Mouse (Mus musculus): Measurements from ENCODE around the gene Dhx38.

Gene Dhx38

DNA sequence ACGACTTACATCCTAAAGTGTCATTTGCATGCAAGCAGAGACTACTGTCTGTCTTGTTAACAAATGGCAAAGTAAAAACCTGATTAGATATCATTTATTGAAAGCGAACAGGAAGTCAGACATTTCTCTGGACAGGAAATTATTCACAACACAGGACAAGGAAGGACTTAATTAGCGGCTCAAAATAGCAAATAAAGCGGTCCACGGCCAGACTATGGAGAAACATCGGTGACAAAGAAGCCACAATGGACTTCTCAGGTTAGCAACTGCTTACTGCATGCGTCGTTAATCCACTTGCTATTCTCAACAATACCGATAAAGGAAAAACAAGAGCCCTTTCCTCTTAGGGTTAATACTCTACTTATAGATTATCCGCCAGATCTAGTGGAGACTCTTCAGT, 895 bp downstream of the Dhx38 start:
- in situ Hi-C loops (cut with MboI; ENCODE audit: low pct_unique_long_range_greater_than_20kb in 1 of 2, low sequenced_read_pairs in 2 of 2, unreplicated experiment in 1 of 2), result no loop called here

DNA sequence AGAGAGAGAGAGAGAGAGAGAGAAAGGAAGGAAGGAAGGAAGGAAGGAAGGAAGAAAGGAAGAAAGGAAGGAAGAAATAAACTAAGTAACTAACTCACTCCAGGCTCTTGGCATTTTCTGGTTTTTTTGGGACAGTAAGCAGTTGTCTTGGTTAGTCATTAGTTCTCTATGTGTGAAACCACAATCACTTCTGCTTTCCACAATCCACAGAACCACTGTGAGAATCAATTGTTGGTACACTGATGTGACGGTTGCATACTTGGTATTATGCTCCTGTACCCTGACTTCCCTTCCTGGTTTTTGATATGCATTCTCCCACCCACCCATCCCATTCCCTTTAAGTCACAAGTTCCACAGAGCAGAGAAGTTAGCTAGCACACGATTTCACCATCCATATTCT, 1.8 kb downstream of the Dhx38 start:
- in situ Hi-C loops (cut with MboI; ENCODE audit: low pct_unique_long_range_greater_than_20kb in 1 of 2, low sequenced_read_pairs in 2 of 2, unreplicated experiment in 1 of 2), result no loop called here

DNA sequence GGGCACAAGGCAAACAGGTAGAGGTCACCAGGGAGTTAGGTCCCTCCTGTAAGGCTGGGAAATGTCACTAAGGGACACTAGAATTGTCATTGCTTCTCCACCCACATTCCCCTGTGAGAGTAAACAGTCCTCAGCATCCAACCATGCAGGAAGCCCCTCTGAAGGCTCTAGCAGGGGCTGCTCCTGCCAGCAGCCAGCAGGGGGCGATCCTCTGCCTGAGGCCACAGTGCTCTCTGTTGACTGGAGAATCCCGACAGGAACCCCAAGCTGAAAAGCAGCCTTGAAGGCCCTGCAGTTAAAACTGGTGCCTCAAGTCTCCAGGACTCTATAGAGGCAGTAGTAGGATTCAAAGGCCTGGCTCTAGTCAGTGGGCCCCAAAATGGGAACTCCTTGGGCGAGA, 14.0 kb downstream of the Dhx38 start:
- in situ Hi-C loops (cut with MboI; ENCODE audit: low pct_unique_long_range_greater_than_20kb in 1 of 2, low sequenced_read_pairs in 2 of 2, unreplicated experiment in 1 of 2), result no loop called here

DNA sequence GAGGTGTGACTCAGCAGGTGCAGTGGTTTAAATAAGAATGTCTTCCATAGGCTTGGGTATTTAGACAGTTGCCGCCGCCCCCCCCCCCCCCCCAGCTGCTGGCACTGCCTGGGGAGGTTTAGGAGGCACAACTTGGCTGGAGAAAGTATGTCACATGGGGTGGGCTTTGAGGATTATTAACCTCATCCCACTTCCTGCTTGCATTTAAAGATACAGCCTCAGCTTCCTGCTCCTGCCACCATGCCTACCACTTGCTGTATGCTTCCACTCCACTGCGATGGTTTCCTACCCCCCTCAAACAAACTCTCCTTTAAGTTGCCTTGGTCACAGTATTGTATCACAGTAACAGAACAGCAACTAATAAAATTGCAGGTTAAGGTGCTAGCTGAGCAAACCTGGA, 21.6 kb downstream of the Dhx38 start:
- in situ Hi-C loops (cut with MboI; ENCODE audit: low pct_unique_long_range_greater_than_20kb in 1 of 2, low sequenced_read_pairs in 2 of 2, unreplicated experiment in 1 of 2), result no loop called here

DNA sequence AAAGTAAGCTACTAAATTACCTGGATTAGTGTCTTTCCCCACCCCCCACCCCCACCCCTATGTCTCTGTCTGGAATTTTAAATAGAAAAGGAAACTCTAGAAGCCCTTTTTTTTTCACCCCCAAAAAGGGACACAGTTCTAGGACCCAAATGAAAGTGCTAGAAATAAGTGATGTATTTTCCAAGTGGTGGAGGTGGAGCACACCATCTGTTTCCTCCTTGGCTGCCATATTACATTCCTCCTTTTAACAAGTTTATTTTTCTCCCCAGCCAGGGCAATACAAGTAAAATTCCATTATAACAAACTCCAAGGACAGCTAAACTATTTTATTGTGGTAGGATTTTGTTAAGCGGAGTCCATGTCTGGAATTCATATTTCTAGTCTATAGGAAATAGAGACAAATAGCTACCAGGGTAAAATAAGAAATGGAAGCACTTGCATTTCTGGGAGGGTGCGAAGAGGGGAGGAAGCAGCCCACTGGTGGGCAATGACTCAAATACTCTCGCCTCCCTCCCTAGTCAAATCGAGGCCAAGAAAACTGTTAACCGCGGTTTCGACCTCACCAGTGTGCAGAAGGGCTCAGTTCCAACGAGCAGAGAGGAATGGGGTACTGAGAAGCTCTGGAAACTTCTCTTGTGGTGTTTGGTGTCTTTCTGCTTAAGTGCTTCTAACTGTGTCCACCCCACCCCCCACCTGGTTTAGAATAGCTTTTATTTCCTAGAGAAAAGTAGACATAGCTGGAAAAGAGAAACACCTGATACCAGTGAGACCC, 22.7 kb downstream of the Dhx38 start:
- in situ Hi-C loops (cut with MboI; ENCODE audit: low pct_unique_long_range_greater_than_20kb in 1 of 2, low sequenced_read_pairs in 2 of 2, unreplicated experiment in 1 of 2), result no loop called here

DNA sequence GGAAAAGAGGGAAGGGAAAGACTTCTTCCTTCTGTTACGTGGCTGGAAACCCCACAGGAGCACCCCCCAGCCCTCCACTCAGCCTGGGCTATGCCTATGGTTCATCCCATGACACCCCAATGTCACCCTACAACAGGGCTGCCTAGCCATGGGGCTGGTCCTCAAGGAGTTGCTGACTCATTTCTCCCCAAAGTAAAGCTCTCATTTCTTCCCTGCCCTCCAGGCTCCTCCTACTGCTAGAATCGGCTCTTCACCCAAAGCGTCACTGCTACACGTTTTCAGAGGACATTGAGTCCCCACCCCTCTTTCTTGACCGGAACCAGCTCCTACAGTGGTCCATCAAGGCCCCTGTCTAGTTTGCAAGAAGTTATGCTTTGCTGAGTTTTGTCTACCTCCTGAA, 23.5 kb downstream of the Dhx38 start:
- in situ Hi-C loops (cut with MboI; ENCODE audit: low pct_unique_long_range_greater_than_20kb in 1 of 2, low sequenced_read_pairs in 2 of 2, unreplicated experiment in 1 of 2), result no loop called here

DNA sequence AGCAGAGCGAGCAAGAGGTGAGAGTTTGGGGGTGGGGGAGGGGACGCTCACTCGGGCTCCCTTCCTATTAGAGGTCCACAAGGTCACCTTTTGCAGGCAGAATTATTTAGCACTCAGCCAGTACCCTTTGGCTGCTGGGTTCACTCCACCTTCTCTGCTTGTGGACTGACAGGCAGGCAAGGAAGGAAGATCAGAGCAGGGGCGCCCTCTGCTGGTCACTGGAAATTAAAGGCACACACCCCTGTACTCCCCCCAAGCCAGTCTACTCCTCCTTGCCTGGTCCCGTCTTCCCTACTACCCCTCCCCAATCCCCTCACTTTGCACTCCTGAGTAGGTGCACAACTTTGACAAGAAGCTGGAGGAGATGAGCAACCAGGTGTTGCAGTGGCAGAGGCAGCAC, 29.0 kb downstream of the Dhx38 start:
- in situ Hi-C loops (cut with MboI; ENCODE audit: low pct_unique_long_range_greater_than_20kb in 1 of 2, low sequenced_read_pairs in 2 of 2, unreplicated experiment in 1 of 2), result no loop called here

DNA sequence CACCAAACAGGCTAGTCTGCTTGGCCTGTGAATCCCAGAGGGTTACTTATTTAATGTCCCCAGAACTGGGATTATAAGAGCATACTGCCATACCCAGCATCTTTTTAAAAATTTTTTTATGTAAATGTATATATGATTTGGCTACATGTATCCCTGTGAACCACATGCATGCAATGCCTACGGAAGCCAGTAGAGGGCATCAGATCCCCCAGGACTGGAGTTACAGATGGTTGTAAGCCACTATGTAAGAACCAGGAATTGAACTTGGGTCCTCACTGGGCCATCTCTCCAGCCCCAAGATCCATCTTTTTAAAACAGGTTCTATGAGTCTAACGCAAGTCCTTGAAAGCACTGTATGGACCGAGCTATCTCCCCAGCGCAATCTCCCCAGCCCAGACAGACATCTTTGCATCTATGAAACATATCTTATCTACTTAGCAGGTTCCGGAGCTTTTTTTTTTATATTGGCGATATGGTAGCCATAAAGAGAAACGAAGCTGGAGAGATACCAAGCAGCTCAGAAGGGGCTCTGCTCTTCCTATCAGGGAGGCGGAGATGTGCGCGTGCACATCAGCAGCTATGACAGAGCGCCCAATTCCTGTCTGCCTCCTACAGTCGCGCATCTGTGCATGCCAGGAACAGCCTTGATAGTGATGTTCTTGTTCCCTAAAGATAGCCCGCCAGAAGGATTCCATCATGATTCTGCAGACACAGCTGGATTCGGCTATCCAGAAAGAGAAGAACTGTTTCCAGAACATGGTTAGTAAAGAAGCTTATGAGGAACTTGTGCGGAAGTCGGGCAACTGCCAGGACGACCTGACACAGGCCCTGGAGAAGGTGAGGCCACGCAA, 30.3 kb downstream of the Dhx38 start:
- in situ Hi-C loops (cut with MboI; ENCODE audit: low pct_unique_long_range_greater_than_20kb in 1 of 2, low sequenced_read_pairs in 2 of 2, unreplicated experiment in 1 of 2), result no loop called here

DNA sequence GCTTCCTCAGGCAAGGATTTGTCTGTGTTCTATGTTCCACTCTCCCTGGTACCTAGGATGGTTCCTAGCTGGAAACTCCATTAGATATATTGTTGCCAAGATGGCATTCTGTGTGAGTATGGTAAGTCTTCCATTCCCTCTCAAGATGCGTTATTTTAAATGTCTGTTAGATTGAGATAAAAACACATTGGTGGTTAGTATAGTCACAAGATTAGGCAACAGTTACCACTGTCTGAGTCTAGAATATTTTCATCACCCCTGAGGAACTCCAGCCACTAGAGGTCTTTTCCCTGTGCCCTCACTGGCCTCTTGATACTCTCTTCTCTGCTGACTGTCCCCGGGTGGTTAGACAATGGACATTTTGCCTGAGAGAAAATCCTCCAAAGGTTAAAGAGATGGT, 41.7 kb downstream of the Dhx38 start:
- in situ Hi-C loops (cut with MboI; ENCODE audit: low pct_unique_long_range_greater_than_20kb in 1 of 2, low sequenced_read_pairs in 2 of 2, unreplicated experiment in 1 of 2), result no loop called here

DNA sequence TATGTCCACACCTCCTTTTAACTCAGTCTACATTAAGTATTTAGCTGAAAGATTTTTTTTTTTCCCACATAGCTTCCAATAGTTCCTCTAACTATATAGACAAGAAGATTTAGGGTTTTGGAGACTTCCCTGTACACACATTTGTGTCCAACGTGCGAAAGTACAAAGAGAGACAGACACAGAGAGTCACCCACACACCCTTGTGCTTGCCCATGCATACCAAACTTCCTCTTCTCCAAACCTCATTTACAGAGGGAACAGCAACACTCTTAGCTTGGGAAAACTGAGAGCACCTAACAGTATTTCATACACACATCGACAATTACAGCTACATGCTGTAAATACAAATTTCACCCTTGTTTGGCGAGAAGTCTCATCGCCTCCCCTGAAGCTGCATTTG, 60.1 kb downstream of the Dhx38 start:
- in situ Hi-C loops (cut with MboI; ENCODE audit: low pct_unique_long_range_greater_than_20kb in 1 of 2, low sequenced_read_pairs in 2 of 2, unreplicated experiment in 1 of 2), result no loop called here

DNA sequence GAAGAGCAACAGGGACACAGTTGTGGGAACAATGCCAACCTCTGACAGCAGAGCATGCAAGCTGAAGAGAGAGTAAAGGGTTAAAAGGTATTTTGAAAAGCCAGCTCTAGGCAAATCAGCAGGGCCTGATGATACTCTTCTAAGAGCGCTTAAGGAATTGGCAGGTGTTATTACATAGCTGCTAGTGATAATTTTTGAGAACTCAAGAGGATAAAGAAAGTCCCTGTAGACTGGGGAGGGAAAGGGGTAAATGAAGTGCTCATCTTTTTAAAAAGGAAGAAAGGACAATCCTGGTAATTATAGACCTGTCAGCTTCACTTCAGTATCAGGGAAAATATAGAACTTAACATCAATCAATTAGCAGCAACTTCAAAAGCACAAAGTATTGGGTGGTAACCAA, 62.1 kb downstream of the Dhx38 start:
- in situ Hi-C loops (cut with MboI; ENCODE audit: low pct_unique_long_range_greater_than_20kb in 1 of 2, low sequenced_read_pairs in 2 of 2, unreplicated experiment in 1 of 2), result no loop called here

DNA sequence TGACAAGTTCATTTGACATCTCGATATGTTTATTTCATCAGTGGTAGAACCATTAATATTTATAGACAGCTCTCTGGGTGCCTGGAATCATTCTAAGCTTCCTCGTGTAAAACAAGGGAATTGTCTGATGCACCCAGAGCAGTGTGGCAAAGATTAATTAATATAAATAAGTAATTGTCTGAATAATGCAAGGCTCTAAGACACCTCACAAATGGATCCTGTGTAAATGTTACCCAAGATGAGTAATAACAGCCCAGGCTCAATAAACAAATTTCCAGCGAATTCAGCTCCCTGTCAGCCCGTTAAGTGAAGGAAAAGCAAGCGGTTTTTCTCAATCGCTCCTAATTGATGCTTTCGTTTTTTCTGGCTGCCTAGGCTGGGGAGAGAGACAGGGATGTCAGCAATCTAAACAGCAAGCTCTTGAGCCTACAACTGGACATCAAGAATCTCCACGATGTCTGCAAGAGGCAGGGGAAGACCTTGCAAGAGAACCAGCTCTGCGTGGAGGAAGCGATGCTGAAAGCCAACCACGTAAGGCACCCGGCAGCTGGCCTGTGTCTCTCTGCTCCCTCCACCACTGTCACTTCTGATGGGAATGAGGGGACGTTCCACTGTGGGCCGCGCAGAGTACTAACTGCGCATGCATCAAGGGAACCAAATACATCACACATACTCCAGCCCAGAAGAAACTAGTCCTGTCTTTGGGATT, 66.5 kb downstream of the Dhx38 start:
- in situ Hi-C loops (cut with MboI; ENCODE audit: low pct_unique_long_range_greater_than_20kb in 1 of 2, low sequenced_read_pairs in 2 of 2, unreplicated experiment in 1 of 2), result no loop called here

All from mouse embryonic stem cell (cell line).